Mouse (Mus musculus) erythroblast, embryonic 14.5 days (primary cell): ENCODE results near the gene Kif27. TPM values are rescaled to one million over a fixed set of nuclear protein-coding genes. Genes with fewer than 3 reads are reported as not detected.

Experiments
- H3K27me3 ChIP-seq: 2 replicates; pipeline ENCODE4 v1.6.1; 2012; ENCODE audit warnings: inconsistent platforms; ENCODE audit not compliant: control insufficient read depth
- H3K36me3 ChIP-seq: 2 replicates; pipeline ENCODE4 v1.6.1; 2012; ENCODE audit warnings: mild to moderate bottlenecking, inconsistent platforms; ENCODE audit not compliant: control insufficient read depth
- H3K4me1 ChIP-seq: 2 replicates; pipeline ENCODE4 v1.6.1; 2012; ENCODE audit warnings: inconsistent platforms; ENCODE audit not compliant: control insufficient read depth
- H3K4me3 ChIP-seq: replicated peaks from 2 replicates; pipeline ENCODE3; 2012; ENCODE audit warnings: moderate library complexity, mild to moderate bottlenecking, inconsistent platforms
- H3K9me3 ChIP-seq: 2 replicates; pipeline ENCODE4 v1.6.1; 2012; ENCODE audit warnings: low read length, inconsistent platforms, mixed read lengths; ENCODE audit not compliant: control insufficient read depth
- GATA1 ChIP-seq: IDR thresholded peaks from 2 replicates; pipeline ENCODE4 v1.6.1; 2012; ENCODE audit warnings: low read length, inconsistent platforms, mixed read lengths
- TAL1 ChIP-seq: IDR thresholded peaks from 3 replicates; pipeline ENCODE4 v1.6.1; 2012; ENCODE audit warnings: low read length, inconsistent platforms, mixed read lengths
- polyA plus RNA-seq: library from polyadenylated mRNA; stranded (reverse); fragments of >175 nt; gene quantifications from 2 replicates; pipeline ENCODE4 v1.2.3, GENCODE M21; 2012

Kif27 gene
- polyA plus RNA-seq, 1 experiment: 0.01 TPM

DNA sequence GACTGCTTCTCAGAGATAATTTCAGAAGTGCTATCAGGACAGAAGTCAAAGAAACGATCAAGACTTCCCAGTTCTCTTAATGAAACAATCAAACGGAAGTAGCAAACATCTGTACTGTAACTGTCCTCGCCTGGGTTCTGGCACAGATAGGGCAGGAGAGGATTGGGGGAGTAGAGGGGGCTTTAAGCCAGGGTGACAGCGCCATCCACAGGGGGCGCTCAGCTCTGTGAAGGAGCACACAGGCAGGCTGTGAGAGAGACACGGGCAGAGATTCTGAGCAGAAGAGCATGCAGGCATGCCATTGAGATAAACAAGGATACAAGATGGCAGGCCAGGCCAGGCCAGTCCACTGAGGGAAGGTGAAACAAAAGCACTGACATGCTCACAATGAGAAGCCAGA lies 43.9 kb downstream of the Kif27 start:
- no peak for TF ChIP-seq TAL1
- TF ChIP-seq GATA1: no peak
- Histone ChIP-seq H3K27me3 (no peaks in the 10 kb centered on the region), H3K4me3 (no peak overlapping the region), H3K4me1 (peaks cover 5% of the 10 kb centered on the region; the same call in 1 of the 2 replicates), H3K36me3 (no peaks in the 10 kb centered on the region), H3K9me3 (no peaks in the 10 kb centered on the region)

DNA sequence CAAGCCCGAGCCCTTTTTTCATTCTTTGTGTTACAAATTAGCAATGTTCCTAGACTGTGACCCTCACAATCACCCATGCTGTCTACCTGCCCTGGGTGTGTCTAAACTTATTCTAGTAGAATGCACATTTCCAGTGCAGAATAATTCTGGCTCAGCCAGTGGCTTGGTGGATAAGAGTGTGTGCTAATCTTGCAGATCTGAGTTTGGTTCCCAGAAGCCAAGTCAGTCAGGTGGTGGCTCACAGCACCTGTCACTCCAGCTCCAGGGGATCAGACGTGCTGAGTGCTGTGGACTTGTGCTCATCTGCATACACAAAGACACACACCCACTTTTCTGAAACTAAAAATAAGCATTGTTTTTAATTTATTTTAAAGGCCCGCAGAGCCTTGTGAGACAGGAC lies 45.2 kb downstream of the Kif27 start:
- Histone ChIP-seq H3K4me3 (no peak overlapping the region), H3K4me1 (peaks cover 5% of the 10 kb centered on the region; the same call in 1 of the 2 replicates), H3K27me3 (no peaks in the 10 kb centered on the region), H3K9me3 (no peaks in the 10 kb centered on the region), H3K36me3 (no peaks in the 10 kb centered on the region)
- TF ChIP-seq TAL1: no peak
- no peak for TF ChIP-seq GATA1

DNA sequence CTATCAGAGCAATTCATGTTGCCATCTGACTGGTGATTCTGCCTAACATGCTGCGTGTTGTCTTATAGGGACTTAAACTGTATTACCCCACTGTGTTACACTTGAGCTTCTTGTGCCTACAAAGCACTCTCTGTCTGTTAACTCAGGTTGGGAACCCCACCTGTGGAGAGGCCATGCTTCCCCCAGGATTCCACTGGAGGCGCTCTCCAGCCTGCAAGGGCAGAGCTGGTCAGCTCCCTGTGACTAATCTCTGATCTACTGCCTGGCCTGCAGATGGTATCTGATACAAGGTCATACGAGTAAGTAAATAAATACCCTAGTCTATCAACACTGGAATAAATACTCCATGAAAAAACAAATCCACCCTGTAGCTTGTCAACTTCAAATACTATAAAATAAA lies 47.6 kb downstream of the Kif27 start:
- no peaks in the 10 kb centered on the region for H3K27me3 ChIP-seq

DNA sequence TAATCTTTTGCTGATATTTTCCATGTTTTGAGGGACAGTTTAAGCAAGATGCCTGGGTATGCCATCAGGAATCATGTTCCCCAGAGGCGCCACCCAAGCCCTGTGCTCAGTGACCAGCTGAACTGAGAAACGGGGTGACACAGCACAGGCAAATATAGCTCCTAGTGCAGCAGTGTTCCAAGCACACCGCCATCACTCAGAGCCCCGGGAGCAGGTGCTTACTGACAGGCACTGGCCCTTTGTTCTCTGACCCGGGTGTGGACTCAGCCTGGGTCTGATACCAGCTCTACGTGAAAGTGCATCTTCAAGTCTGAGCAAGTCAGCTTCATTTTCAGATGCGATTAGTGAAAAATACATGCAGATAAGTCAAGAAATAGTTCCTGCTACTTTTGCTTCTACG lies 49.4 kb downstream of the Kif27 start:
- H3K4me1 ChIP-seq: peaks cover 5% of the 10 kb centered on the region; the same call in 1 of the 2 replicates
- no peak overlapping the region for H3K4me3 ChIP-seq
- H3K36me3 ChIP-seq: no peaks in the 10 kb centered on the region
- TF ChIP-seq TAL1 (no peak), GATA1 (no peak)
- no peaks in the 10 kb centered on the region for H3K27me3 ChIP-seq
- H3K9me3 ChIP-seq: no peaks in the 10 kb centered on the region

More for the DNA sequence above, 47.6 kb downstream of the Kif27 start:
- H3K4me1 ChIP-seq: peaks cover 5% of the 10 kb centered on the region; the same call in 1 of the 2 replicates
- H3K36me3 ChIP-seq: no peaks in the 10 kb centered on the region
- TF ChIP-seq TAL1: no peak
- no peak for TF ChIP-seq GATA1
- H3K9me3 ChIP-seq: no peaks in the 10 kb centered on the region
- H3K4me3 ChIP-seq: no peak overlapping the region

DNA sequence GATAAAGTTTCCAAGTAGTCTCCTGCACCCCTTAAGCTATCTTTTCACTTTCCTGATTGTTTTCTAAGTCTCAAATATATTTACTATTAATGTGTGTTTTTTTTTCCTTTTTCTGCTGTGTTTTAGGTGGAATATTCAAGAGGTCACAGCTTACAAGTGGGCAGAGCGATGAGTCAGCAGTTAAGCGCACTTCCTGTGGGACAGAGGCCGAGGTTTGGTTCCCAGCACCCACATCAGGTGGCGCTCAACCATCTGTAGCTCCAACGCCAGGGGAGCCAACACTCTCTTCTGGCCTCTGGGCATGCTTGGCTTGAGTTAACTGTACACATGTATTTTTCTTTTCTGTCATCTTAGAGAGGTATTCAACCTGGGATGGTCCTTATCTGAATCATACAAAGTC lies 51.5 kb downstream of the Kif27 start:
- TF ChIP-seq GATA1: no peak
- no peak for TF ChIP-seq TAL1
- Histone ChIP-seq H3K27me3 (no peaks in the 10 kb centered on the region), H3K36me3 (no peaks in the 10 kb centered on the region), H3K4me1 (no peaks in the 10 kb centered on the region), H3K9me3 (no peaks in the 10 kb centered on the region), H3K4me3 (no peak overlapping the region)

DNA sequence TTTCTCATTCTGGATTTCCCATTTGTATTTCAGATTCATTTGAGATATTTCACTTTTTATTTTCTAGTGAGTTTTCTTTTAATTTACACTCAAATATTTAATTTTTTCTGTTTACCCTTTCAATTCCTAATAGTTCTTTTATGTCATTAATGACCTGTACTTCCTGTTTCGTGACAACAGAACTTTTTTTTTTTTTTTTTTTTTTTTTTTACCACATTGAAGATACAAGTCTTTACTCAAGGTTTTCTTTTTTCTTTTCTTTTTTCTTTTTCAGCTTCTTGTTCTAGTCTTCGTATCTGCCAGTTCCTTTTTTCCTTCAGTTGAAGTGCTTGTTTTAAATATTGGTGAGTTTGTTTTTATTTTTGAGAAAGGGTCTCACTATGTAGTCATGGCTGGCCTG lies 53.7 kb downstream of the Kif27 start:
- H3K4me3 ChIP-seq: no peak overlapping the region
- H3K27me3 ChIP-seq: no peaks in the 10 kb centered on the region
- H3K9me3 ChIP-seq: no peaks in the 10 kb centered on the region
- H3K4me1 ChIP-seq: no peaks in the 10 kb centered on the region
- H3K36me3 ChIP-seq: no peaks in the 10 kb centered on the region
- no peak for TF ChIP-seq GATA1
- TF ChIP-seq TAL1: no peak

DNA sequence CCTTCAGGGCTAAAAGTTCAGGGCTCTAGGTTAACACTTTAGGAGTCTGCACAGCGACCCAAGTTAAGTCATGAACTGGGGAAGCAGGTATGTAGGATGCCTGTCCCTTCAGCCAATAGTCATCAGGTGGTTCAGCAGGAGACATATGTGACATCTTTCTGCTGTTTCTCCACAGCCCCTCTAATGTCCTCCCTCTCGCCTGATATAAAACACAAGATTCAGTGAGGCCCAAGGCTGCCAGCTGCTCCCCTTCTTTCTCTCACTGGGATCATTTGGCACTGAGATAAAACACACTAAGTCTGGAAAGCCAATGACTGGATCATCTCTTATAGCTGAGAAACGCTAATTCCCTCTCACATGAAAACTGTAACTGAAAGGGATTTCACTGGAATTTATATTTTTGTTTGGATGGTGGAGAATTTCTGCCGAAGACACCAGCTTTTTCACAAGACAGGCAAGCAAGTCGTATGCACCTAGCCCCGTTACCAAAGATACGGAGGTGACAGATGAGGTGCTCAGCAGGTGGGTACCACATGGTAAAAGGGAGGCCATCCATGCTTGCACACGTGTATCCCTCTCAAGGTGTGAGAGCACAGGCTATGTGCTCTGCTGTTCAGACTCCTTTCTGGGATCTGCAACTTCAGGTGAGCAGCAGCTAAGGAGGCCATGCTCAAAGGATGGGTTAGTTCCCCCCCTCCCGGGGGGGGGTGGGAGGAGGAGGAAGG lies 56.3 kb downstream of the Kif27 start:
- TF ChIP-seq GATA1: no peak
- no peak for TF ChIP-seq TAL1
- H3K4me1 ChIP-seq: no peaks in the 10 kb centered on the region
- H3K27me3 ChIP-seq: no peaks in the 10 kb centered on the region
- no peaks in the 10 kb centered on the region for H3K36me3 ChIP-seq
- H3K4me3 ChIP-seq: no peak overlapping the region
- H3K9me3 ChIP-seq: no peaks in the 10 kb centered on the region

DNA sequence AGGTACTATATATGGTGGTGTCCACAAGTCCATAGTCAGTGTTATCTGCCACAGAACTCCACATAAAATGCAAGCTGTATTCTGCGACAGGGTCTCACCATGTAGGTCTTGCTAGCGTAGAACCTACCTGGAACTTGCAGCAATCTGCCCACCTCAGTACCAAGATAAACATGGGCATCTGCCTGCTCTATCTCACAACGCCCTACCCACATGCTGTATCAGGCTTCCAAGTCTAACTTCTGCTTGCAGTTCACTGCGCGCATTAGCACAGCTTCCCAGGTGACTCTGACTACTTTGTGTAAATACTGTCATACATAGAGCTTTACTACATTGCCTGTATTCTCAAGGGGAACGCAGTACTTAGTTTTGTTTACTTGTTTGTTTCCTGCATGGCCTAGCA lies 57.0 kb downstream of the Kif27 start:
- Histone ChIP-seq H3K36me3 (no peaks in the 10 kb centered on the region), H3K4me3 (no peak overlapping the region), H3K4me1 (no peaks in the 10 kb centered on the region), H3K9me3 (no peaks in the 10 kb centered on the region), H3K27me3 (no peaks in the 10 kb centered on the region)
- no peak for TF ChIP-seq TAL1
- TF ChIP-seq GATA1: no peak

DNA sequence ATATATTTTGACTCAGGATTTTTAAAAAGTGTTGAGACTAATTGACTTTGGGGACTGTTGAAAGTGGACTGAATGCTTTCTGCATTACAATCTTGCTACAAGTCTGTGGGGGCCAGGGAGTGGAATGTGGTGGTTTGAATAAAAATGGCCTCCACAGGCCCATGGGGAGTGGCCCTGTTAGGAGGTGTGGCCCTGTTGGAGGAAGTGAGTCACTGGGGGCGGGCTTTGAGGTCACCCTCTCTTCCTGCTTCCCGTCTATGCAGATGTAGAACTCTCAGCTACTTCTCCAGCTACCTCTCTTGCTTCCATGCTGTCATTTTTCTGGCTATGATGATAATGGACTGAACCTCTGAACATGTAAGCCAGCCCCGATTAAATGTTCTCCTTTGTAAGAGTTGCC lies 60.2 kb downstream of the Kif27 start:
- TF ChIP-seq GATA1 (no peak), TAL1 (no peak)
- Histone ChIP-seq H3K9me3 (no peaks in the 10 kb centered on the region), H3K4me1 (no peaks in the 10 kb centered on the region), H3K27me3 (no peaks in the 10 kb centered on the region), H3K36me3 (no peaks in the 10 kb centered on the region), H3K4me3 (no peak overlapping the region)

DNA sequence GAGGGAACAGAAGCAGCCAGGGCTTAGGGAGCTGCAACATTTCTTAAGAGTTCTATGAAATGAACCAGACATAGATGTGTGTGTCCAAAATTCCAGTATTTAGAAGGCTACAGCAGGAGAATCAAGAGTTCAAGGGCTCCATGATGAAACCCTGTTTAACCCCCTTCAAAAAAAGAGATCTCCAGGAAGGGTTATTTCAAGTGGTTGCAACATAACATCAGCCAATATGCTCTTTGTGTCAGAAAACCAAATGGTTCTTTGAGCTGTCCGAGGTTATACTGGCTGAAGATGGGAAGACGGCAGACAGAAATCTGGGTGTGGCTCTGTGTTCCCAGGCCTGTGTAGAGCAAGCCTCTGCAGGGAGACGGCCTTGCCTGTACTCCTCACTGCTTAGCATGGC lies 63.3 kb downstream of the Kif27 start:
- peaks cover 3% of the 10 kb centered on the region; the same call in 1 of the 2 replicates for H3K4me1 ChIP-seq
- H3K36me3 ChIP-seq: no peaks in the 10 kb centered on the region
- no peaks in the 10 kb centered on the region for H3K27me3 ChIP-seq
- TF ChIP-seq TAL1: no peak
- no peak for TF ChIP-seq GATA1
- H3K9me3 ChIP-seq: no peaks in the 10 kb centered on the region
- H3K4me3 ChIP-seq: no peak overlapping the region
